Mouse (Mus musculus) gastrocnemius, postnatal 25 days (tissue): ENCODE results near the gene Rsrc1. TPM values are rescaled to one million over a fixed set of nuclear protein-coding genes. Genes with fewer than 3 reads are reported as not detected.
A peak's percentile ranks its signal among the peaks of the same experiment; 100 is the strongest.

ENCODE experiments used
- DNase-seq: peaks from one replicate; pipeline ENCODE4 v3.0.0; 2022
- total RNA-seq, 2 experiments: library from RNA; stranded (reverse); gene quantifications; 1 replicate in 1 of 2; 2 replicates in 1 of 2; pipeline ENCODE4 v1.2.3; 2021

The Rsrc1 gene
- total RNA-seq, 2 experiments from 2014 or later: 11.7 to 14.0 TPM

DNA sequence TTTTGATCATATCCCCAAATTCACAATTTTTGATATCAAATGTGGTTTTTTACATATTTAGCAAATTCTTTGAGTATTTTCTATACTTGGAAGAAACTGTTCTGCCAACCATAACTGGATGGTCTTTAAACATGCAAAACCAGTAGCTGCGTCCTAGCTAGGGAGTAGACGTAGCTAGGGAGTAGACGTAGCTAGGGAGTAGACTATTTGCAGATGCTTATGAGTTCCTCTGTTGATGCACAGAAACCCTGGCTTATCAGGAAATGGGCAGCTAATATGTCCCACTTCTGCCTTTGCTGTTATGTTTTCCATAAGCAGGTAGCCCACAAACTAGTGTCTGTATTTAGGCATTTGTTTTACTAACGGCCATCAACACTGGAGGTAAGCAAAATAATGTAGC lies 298.6 kb downstream of the Rsrc1 start:
- DNase-seq: no peak

DNA sequence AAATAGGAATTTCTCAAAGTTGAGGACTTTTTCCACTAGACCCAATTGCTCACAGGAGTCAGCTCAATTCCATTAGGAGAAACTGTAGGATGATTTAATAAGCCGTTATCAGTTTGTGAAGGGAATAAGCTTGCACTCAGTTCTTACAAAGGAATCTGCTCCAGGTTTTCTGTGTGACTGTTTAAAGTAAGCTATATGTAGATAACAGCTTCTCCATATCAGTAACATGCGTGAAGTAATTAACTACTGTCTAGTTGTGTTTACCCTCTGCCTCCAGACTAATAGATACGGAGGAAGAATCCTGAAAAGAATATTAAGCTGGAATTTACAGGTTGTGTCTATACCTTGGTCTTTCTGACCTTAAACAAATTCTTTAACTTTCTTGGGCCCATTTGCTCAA lies 299.1 kb downstream of the Rsrc1 start:
- DNase-seq: no peak

DNA sequence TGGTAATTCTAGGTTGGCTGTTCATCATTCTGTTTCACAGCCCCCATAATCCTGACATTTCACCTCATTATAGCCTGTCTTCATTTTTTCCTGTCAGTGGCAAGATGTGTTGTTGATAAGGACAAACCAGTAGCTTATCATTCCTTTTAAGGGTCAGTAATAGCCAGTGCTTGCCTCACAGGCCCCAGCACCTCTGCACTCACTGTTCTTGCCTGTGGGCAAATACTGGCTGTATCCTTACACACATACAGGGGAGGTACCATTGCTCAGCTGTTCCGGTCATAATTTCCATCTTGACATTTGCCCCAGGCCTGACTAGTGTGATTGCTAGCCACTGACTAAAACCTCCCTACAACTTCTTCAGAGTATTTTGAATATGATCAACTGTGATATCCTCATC lies 302.8 kb downstream of the Rsrc1 start:
- DNase-seq: no peak

DNA sequence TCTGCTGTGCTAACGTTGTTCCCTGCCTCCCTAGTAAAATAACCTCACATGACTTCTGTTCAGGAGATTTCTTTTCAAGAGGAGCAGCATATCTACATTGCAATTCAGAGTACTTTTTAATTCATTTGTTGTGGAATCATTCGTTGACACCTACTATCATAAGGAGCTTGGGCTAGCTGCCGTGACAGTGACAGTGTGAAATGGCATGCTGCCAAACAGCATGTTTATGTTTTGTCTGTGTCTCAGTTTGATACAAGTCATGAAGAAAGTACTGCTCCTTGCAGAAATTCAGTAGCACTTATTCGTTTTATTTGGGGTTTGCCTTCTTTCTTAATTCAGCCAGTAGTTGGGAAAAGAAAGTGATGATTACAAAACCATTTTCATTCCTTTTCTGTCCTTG lies 303.7 kb downstream of the Rsrc1 start:
- no peak for DNase-seq

DNA sequence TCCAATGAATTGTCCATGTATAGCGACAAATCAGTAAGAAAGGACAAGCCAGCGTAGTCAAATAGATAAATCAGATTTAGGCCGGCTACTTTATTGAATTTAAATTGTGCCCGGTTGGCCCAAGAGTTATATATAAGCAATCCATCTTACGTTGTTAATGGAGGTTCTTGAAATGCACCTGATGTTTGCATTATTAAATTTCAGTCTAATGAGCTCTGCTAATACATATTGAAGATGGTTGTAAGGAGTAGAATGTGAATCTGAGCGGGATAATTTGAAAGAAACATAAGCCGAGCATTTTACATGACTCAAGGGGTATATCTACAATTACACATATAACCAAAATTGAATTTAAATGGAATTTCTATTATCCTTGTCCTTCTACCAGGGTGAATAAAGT lies 307.5 kb downstream of the Rsrc1 start:
- no peak for DNase-seq

DNA sequence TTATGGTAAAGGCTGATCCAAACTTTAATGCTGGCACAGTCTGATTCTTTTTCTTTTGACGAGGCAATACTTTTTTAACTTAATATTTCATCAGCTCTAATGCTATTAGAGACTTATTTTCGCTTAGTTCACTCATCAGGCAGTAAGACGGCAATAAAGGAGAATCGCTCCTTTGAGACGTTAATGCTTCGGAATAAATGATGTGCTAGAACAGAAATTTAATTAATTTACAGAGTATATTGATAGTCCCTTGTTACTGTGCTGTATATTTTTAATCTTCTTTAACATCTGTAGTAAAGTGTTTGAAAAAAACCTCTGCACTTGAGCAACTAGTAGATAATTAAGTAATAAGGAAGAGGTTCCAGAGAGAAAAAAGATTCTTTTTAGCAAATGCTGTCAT lies 308.3 kb downstream of the Rsrc1 start:
- no peak for DNase-seq

DNA sequence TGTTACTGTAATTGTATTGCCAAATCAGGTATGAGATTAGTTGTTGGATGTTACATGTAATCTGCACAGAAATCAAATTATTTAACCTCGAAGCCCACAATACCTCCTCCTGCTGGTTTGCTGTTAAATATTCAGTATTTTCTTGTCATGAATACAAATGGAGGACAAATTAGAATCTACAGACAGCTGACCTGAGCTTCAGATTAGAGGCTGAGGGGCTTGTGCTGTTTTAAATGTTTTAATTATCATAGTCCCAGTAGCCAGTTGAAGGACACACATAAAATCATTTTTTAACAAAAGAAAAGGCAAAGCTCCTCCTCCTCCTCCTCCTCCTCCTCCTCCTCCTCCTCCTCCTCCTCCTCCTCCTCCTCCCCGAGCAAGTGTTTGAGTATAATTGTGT lies 327.5 kb downstream of the Rsrc1 start:
- DNase-seq: no peak

DNA sequence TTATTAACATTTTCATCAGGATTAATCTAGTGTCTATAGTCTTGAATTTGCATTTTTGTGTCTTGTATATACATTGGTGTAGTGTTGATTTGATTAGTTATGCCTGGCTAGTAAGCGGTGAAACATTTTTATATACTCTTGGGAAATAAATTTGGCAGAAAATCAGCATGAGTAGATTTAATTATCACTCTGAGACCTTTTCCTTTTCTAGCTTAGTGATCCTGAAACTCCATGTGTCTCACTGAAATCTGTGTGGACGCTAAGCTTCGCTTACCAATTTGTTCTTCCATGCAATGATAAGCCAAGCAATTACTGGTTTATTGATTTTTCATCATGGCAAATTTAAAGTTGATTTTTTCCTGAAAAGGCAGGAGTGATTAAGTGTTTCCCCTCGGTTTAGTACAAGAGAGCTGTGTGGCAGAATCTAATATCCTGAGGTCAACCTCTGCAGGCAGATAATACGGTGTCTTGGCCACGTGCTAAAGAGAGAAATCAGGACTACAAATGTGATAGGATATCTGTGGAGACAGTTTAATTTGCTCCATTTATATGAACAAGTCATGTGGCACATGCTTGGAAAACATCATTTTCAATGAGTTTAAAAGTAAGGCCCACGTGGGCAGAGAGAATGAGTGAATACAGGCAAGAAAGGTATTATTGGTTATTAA lies 328.6 kb downstream of the Rsrc1 start:
- DNase-seq: no peak

DNA sequence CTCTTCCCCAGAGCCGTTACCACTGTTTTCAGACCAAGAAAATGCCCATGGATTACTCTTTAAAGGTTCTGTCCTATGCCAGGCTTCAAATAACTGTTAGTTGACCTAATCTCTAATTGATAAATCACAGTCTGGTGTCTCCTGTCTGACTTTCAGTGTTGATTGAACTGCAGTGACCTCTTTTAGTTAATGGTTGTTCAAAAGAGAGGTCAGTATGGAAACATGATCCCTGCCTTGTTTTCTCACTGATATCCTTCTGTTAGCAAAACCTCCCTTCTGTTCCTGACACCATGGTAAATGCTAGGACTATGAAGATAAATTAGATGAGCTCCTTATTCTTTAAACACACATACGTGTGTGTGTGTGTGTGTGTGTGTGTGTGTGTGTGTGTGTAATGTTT lies 330.2 kb downstream of the Rsrc1 start:
- no peak for DNase-seq

DNA sequence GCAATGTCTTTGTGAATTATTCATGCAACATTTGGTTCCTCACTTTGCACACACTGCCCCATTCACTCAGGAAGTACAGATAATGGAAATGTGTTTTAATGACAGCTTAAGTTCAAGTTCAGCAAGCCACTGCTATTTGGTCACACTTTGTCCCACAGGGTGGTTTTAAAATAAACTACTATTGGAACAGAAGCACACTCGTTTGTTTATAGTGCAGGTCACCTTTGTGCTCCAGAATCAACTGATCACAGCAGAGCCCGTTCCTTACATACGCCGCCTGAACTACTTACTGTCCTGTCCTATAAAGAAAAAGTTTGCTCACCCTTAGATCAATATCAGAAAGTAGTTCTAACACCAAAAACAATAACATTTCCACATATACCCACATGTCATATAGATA lies 341.2 kb downstream of the Rsrc1 start:
- no peak for DNase-seq

DNA sequence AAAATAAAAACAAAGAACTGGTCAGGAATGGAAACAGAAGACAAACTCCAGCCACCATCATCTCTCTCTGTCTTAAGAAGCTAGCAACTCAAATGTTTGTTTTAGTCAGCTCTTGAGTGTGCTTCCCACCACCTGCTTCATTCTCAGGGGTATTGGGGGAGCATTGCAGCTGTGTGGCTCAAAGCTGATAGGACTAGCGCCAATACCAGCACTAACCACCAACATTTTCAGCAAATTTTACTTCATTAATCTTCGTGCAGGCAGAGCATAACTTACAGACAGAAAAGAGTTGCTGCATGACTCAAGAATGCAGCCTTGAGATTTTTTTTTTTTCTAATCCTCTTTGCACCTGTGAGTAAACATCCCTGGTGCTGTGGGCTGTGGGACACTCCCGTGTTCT lies 358.4 kb downstream of the Rsrc1 start:
- DNase-seq: no peak

DNA sequence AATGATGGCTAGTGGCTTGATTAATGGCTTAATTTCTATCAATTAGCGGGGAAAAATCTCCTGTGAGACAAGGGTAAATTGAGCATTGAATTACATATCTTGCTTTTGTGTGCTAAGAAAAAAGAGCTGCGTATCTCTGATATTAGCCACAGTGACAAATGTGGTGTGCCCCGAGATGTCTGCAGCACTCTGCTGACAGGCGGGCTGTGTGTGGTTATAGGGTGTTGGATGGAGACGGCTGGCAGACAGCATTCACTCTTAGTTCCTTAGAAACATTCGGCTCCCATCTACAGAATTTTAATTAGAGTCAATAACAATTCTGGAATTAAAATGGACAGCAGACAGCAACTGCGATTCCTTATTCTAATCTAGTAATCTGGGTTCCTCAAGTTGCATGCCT lies 359.7 kb downstream of the Rsrc1 start:
- no peak for DNase-seq

DNA sequence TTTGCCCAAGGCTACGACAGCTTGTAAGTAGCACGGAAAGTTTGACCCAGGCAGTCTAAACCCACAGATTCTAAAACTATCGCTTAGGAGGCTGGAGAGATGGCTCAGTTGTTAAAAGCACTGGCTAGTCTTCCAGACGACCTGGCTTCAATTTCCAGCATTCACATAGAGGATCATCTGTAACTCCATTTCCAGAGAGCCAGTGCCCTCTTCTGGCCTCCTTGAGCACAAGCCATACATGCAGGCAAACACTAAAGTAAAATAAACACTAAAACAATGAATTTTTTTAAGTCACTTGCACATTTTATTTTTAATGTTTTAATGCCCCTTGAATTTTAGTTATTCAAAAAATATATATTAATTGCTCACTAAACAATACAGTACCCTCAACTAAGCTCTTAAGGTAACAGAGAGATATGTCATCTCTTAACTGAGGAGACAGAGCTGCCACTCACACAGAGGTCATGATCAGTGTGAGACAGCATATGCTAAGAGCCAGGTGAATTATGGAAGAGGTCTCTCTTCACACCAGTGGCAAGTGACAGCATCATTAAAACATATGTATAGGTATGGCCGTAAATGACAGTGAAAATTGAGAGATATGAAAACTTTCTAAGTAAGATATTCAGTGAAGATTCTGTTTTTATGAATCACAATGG lies 361.9 kb downstream of the Rsrc1 start:
- DNase-seq: no peak

DNA sequence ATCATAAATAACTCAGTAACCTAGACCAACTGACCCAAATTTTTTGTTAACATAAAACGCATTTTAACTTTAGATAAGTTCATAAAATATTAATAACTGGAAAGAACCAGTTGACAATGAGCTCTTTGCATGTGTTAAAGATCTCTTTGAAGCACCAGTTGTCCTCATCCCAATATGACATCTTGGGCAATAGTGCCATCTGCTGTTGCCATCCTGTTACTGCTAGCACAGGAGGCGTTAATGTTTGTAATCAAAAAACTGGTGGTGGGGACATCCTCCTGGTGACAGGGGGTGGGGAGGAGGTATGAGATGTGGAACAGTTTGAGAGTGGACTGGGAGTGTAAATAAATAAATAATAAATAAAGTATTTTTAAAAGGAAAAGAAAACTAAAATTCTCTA lies 363.4 kb downstream of the Rsrc1 start:
- DNase-seq: no peak

DNA sequence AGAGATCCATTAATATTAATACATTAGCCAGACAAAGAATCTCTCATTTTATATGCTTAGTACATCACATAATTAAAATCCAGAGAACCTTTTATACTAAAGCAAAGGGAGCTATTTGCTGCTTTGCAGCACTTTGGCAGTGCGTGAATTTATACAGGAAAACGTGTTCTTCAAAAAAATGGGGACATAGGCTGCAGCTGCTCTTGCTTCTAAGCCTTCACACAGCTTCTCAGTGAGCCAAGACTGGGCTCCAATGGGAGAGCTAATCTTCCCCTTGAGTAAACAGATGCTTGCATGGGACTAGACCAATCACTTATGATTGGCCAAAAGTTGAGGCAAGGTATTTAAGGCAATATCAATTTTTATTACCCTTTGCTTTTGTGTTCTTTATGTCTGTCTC lies 365.5 kb downstream of the Rsrc1 start:
- DNase-seq: no peak

DNA sequence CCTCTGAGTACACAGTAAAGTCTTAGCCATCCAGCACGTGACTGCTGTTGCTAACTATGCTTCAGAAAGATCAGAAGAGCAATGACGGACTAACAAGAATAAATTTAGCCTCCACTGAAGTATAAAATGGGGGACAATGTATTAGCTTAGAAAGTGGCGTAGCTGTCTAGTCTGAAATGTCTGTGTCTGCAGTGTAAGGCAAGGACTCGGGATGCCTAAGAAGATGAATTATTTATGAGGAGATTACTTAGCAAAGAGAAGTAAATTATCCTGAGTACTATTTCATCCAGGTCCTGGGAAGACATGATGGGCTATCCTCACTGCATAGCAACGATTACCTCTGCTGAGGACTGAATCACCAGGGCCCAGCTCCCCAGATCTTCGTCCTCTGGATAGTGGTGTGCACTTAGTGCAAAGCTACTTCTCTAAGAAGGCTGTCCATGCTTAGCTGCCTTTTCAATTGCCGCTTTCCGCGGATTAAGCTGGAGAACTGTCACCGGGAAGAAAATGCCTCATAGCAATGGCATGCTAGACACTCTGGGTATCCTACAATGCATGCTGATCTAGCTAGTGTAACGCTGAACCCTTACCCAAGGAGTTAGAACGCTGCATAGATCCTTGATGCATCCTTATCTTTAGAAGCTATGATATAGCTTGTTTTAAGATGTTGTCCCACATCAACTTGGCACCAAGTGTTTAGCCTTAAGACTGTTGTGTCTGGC lies 370.4 kb downstream of the Rsrc1 start:
- no peak for DNase-seq

DNA sequence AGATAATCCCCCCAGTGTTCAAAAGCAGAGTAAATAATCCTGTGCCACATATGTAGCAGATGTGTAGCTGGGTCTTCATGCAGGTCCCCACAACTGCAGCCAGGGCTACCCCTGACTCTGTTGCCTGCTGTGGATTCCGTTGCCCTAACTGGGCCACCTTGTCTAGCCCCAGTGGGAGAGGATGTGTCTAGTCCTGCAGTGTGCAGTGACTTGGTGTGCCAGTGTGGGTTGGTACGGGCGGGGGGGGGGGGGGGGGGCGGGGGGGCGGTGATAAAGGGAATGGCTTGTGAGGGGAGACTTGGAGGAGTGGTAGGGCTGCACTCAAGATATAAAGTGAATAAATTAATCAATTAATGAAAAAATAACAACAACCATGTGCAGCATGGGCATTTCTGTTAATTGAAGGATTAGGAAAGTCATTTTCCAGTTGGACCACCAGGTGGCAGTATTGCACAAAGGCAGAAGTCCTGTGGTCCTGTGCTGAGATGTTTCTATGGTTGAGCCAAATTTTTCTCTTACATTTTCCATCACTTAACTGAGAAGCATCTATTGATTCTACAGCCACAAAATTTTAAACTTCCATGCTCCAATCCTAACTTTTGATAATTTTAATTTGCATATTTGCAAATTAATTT lies 371.1 kb downstream of the Rsrc1 start:
- no peak for DNase-seq

DNA sequence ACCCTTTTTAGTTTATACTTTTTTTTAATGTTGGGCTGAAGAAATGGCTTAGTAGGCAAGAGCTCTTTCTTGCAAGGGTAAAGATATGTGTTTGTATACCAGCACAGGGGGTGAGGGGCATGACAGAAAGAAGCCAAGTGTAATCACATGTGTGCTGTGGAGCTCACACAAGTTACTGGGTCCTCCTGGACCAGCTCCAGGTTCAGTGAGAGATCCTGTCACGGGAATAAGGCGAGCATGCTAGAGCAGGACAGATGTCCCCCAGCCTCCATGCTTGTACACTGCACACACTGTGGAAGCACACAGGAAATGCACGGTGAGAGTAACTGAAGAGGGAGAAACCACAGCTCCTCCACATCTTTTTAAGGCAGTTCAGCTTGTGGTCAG lies 371.6 kb downstream of the Rsrc1 start:
- DNase-seq: no peak

DNA sequence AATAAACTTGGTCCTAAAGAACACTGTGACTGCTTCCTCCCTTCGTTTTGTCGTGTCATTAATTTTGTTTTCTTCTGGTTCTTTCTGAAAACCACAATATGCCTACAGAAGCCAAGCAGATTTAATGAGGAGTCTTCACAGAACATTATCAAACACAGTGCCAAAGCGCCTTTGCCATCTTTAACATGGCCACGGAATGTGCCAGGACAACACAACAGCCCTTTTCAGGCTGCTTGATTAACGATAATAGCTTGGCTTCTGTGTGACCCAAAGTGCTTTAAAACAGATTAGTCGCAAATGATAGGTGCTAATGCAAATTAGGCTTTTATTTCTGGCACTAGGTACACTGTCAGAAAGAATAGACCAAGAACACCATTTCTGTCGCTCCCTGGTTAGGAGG lies 377.2 kb downstream of the Rsrc1 start:
- DNase-seq: no peak

DNA sequence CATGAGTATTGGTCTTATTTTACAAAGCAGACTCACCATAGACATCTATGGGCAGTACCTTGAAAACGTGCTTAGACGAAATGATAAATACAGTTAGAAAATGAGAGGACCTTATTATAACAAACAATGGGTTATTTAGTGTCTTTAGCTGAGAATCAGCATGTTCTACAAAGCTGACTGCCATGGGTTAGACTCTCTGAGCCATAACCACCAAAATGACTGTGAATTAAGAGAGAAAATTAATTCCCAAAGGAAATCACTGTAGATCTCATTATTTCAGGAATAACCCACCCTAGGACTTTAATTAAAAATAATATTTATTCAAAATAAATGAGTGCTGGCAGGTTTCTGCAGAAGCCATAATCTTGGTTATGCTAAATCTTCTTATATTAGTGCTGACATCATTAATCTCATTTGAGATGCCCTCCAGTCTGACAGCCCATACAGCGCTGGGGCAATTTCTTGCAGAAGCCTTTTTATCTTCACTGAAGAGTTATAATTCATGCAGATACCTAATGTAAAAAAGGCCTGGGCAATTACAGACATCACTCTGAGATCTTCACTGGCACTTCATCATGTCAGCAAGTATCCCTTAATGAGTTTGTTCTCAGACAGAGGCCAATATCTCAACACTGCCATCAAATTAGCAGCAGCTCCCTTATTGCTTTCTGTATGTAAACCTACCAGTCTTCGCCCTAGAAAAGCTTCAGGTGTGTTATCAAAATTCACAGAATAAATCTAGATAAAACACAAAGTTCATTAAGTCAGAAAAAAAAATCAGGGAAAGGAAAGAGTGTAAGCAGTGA lies 385.1 kb downstream of the Rsrc1 start:
- no peak for DNase-seq

DNA sequence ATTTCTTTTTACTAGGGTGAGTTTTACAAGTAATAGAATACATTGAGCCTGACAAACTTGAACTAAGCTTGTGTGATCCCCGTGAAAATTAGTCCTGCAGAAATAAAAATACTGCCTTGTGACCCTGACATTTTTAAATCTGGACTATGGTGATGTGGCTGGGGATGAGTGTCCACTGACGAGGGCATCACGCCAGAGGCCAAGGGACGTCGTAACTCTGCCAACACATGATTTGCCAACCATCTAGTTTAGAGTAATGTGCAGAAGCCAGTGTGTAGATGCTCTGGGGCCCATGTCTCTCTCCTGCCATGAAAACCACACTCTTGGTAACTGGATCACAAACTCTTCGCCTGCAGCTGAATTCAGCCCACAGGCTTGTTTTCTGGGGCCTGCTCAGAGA lies 386.3 kb downstream of the Rsrc1 start:
- peak; percentile 55 for DNase-seq

DNA sequence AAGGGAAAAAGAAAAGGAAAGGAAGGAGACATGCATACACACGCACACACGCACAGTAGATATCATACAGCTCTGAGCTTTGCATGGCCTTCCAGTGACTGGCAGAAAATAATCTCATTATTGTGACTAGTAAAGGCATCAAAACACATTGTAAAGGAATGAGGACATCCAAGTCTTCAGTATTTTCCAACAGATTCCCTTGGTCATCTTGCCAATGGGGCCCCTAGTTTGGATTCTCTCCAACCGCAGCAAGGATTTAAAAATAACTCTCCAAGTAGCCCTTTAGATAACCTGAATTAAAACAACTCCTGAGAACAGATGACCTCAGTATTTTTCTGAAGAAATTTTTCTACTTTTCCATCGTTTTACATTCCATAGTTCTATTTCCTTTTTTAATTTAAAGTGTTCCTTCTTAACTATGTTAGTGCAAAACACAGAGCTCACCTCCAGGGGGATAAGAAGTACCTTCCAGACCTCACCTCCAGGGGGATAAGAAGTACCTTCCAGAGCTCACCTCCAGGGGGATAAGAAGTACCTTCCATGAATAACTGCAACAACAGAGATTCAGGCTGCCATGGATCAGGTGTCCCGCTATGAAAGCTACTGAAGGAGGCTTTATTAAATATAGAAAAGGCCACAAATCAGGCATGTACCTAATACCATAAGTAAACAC lies 388.4 kb downstream of the Rsrc1 start:
- no peak for DNase-seq
